Mouse (Mus musculus) megakaryocyte progenitor cell, adult 5-6 weeks (primary cell): ENCODE measurements at regions not wholly inside any gene's neighbourhood (a gene's known extent, or its start where the extent isn't known, plus 50 kb on each side); places are given as distances from the start of the nearest gene placed in this dataset.
"Not testable (repeated sequence)": the region's sequence is repeated elsewhere in the genome, so short reads cannot be mapped to it uniquely, and the experiment has no call there.

Experiments
- ATAC-seq: replicated peaks from 2 replicates; pipeline ENCODE4 v1.8.0; 2016; ENCODE audit warnings: mild to moderate bottlenecking, moderate TSS enrichment, inconsistent platforms; ENCODE audit not compliant: poor library complexity

GRCm38 (mm10) chr17:63699537-63699936, 163.3 kb upstream of the Fer start:
- ATAC-seq = no peak

GRCm38 (mm10) chr17:63704991-63705390, 157.9 kb upstream of the Fer start:
- ATAC-seq = no peak

- ATAC-seq = no peak
These were observed 149.9 kb upstream of the Fer start for GRCm38 (mm10) chr17:63712937-63713336.

GRCm38 (mm10) chr17:63715687-63716086, 147.2 kb upstream of the Fer start:
- no peak for ATAC-seq

- no peak for ATAC-seq
These were observed 146.7 kb upstream of the Fer start for GRCm38 (mm10) chr17:63716161-63716560.

GRCm38 (mm10) chr17:63717051-63717578, 145.7 kb upstream of the Fer start:
- ATAC-seq = no peak

GRCm38 (mm10) chr17:63718972-63719715, 143.7 kb upstream of the Fer start:
- no peak for ATAC-seq

GRCm38 (mm10) chr17:63719771-63720170, 143.1 kb upstream of the Fer start:
- no peak for ATAC-seq

- no peak for ATAC-seq
These were observed 142.0 kb upstream of the Fer start for GRCm38 (mm10) chr17:63720883-63721282.

- no peak for ATAC-seq
These were observed 140.3 kb upstream of the Fer start for GRCm38 (mm10) chr17:63722434-63723004.

- no peak for ATAC-seq
These were observed 124.7 kb upstream of the Fer start for GRCm38 (mm10) chr17:63738206-63738605.

- no peak for ATAC-seq
These were observed 123.2 kb upstream of the Fer start for GRCm38 (mm10) chr17:63739710-63740109.

GRCm38 (mm10) chr17:63749257-63749656, 113.6 kb upstream of the Fer start:
- ATAC-seq = not testable (repeated sequence)

GRCm38 (mm10) chr17:63754399-63754798, 108.5 kb upstream of the Fer start:
- no peak for ATAC-seq

- no peak for ATAC-seq
These were observed 104.8 kb upstream of the Fer start for GRCm38 (mm10) chr17:63757896-63758695.

GRCm38 (mm10) chr17:63758817-63759404, 104.0 kb upstream of the Fer start:
- ATAC-seq = no peak

GRCm38 (mm10) chr17:63761058-63761457, 101.8 kb upstream of the Fer start:
- ATAC-seq = no peak

GRCm38 (mm10) chr17:63771111-63771510, 91.8 kb upstream of the Fer start:
- ATAC-seq = no peak

GRCm38 (mm10) chr17:63784381-63785116, 78.3 kb upstream of the Fer start:
- ATAC-seq = no peak

- no peak for ATAC-seq
These were observed 76.4 kb upstream of the Fer start for GRCm38 (mm10) chr17:63786444-63786843.

- ATAC-seq = no peak
These were observed 68.5 kb upstream of the Fer start for GRCm38 (mm10) chr17:63794352-63794751.
